Mouse (Mus musculus) G1E-ER4 (cell line): ENCODE data around the gene Fam227a. TPM values are rescaled to one million over a fixed set of nuclear protein-coding genes. Genes with fewer than 3 reads are reported as not detected.

Experiments
- GATA1 ChIP-seq: IDR thresholded peaks from one replicate; pipeline ENCODE4 v1.8.0; 2012; ENCODE audit warnings: low read length, inconsistent platforms
- polyA plus RNA-seq: library from polyadenylated mRNA; stranded (reverse); fragments of >175 nt; gene quantifications from 2 replicates; pipeline ENCODE4 v1.2.3, GENCODE M21; 2012

Gene Fam227a
- polyA plus RNA-seq, 1 experiment, result 0.13 TPM

- no peak for TF ChIP-seq GATA1
Measured at GRCm38 (mm10) chr15:79600176-79600575, 58.6 kb downstream of the Fam227a start.

GRCm38 (mm10) chr15:79598715-79599114, 60.0 kb downstream of the Fam227a start:
- no peak for TF ChIP-seq GATA1

GRCm38 (mm10) chr15:79581581-79581980, 77.2 kb downstream of the Fam227a start:
- TF ChIP-seq GATA1, result no peak

GRCm38 (mm10) chr15:79577671-79578426, 80.9 kb downstream of the Fam227a start:
- TF ChIP-seq GATA1, result no peak

GRCm38 (mm10) chr15:79576947-79577346, 81.8 kb downstream of the Fam227a start:
- TF ChIP-seq GATA1, result no peak

GRCm38 (mm10) chr15:79575543-79576222, 83.1 kb downstream of the Fam227a start:
- no peak for TF ChIP-seq GATA1

GRCm38 (mm10) chr15:79562417-79562816, 96.3 kb downstream of the Fam227a start:
- no peak for TF ChIP-seq GATA1

GRCm38 (mm10) chr15:79559649-79560048, 99.1 kb downstream of the Fam227a start:
- TF ChIP-seq GATA1, result no peak

Other genes with a start within 250 kb of the Fam227a start
- not detected in 2 replicates for gene Csnk1e, start 203.4 kb downstream of the Fam227a start, polyA plus RNA-seq
- not detected in 2 replicates for gene Kcnj4, start 153.7 kb downstream of the Fam227a start, polyA plus RNA-seq
- gene Kdelr3, start 142.5 kb downstream of the Fam227a start, polyA plus RNA-seq, result not detected in 2 replicates
- gene Ddx17, start 112.2 kb downstream of the Fam227a start, polyA plus RNA-seq, result 65.7 and 86.5 TPM in 2 replicates
- gene Dmc1, start 53.8 kb downstream of the Fam227a start, polyA plus RNA-seq, result not detected in 2 replicates
- 95.3 and 121 TPM in 2 replicates for gene Cby1, start 243 bp upstream of the Fam227a start, polyA plus RNA-seq
- 168 and 172 TPM in 2 replicates for gene Tomm22, start 11.9 kb upstream of the Fam227a start, polyA plus RNA-seq
- 27.5 and 38.9 TPM in 2 replicates for gene Josd1, start 29.0 kb upstream of the Fam227a start, polyA plus RNA-seq
- gene Gtpbp1, start 31.9 kb upstream of the Fam227a start, polyA plus RNA-seq, result 126 and 161 TPM in 2 replicates
- 28.7 and 33.4 TPM in 2 replicates for gene Sun2, start 83.6 kb upstream of the Fam227a start, polyA plus RNA-seq
- gene Dnal4, start 118.9 kb upstream of the Fam227a start, polyA plus RNA-seq, result 21.8 and 30.7 TPM in 2 replicates
- gene Nptxr, start 145.8 kb upstream of the Fam227a start, polyA plus RNA-seq, result 0.04 TPM in 1 of 2 replicates, not detected in the other
- gene Npcd, start 175.3 kb upstream of the Fam227a start, polyA plus RNA-seq, result not detected in 2 replicates
- 9.0 and 10.4 TPM in 2 replicates for gene Cbx6, start 175.7 kb upstream of the Fam227a start, polyA plus RNA-seq
- 0.64 and 0.77 TPM in 2 replicates for gene Apobec3, start 232.7 kb upstream of the Fam227a start, polyA plus RNA-seq